Mouse (Mus musculus) embryo, embryonic 10 days (tissue): ENCODE measurements at regions not wholly inside any gene's neighbourhood (a gene's known extent, or its start where the extent isn't known, plus 50 kb on each side); places are given as distances from the start of the nearest gene placed in this dataset.
A peak's percentile ranks its signal among the peaks of the same experiment; 100 is the strongest.

Experiments
- DNase-seq: peaks from one replicate; pipeline ENCODE4 v3.0.0-alpha.2; 2015; ENCODE audit warnings: low spot score

GRCm38 (mm10) chr4:125354742-125355141 lies 135.8 kb upstream of the Grik3 start:
- no peak for DNase-seq

DNA sequence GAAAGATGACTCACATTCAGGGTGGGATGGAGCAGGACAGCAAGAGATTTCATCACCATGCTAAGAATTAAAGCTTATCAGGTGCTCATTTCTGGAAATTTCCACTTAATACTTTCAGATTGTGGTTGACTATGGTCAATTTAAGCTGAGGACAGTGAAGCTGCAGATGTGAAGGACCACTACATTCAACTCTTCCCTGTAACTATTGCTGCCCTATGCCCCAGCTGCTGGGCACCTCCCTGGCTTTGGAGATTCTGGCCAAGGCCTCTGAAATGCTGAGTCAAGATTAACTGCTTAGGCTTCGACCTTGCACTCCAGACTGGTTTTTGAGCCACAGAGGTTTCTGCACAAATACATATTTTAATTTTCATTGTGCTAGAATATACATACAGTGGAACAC lies 140.4 kb upstream of the Grik3 start:
- no peak for DNase-seq

DNA sequence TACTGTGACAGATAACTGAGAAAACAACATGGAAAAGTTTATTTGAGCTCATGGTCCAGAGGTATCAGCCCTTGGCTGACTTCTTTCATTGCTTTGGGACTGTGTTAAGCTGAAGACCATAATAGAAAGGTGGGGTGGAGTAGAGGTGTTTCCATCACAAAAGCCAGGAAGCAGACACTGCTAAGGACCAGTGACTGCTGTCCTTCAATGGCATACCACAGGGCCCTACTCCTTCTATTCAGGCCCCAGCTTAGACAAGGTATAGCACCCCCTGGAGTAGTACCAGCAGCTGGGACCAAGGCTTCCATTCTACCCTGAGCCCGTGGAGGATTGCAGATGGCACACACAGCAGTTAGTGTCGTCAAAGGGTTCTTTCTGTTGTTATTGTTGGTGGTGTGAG lies 151.4 kb upstream of the Grik3 start:
- DNase-seq = no peak

DNA sequence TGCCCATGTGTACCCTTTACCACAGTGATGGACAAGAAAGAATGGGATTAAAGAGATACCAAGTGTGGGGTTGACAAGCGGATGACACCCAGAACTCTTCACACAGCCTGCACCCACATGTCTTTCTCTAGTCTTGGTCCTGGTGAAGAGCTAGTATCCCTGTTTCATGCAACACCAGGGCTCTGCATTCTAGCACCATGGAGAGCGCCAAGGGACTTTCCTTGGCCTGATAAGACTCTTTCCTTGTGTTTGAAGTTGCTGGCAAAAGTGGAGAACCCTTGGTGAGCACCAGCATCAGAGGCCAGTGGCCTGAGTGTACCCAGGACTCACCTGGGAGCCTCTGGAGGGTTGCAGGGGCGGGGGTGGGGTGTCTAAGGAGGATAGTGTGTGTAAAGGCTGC lies 161.7 kb upstream of the Grik3 start:
- peak; percentile 66 for DNase-seq

GRCm38 (mm10) chr4:125324495-125324894 lies 166.0 kb upstream of the Grik3 start:
- DNase-seq = no peak

DNA sequence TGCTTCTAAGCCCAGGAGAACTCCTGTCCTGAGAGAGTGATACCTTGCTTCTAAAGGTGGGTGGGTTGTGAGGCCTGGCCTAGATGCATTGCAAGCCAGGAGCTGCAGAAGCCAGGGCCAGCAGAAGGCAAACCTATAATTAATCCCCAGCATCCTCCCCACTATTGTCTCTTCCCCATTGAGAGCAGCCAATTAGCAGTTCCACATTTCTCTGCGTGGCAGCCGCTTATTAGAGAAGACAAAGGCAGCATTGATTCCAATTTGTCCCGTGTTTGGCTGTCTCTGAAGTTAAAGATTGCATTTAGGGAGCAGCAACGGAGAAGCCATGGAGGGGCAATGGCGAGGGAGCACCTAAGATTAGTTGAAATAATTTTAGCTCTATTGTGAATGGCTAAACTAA lies 171.2 kb upstream of the Grik3 start:
- DNase-seq = no peak

DNA sequence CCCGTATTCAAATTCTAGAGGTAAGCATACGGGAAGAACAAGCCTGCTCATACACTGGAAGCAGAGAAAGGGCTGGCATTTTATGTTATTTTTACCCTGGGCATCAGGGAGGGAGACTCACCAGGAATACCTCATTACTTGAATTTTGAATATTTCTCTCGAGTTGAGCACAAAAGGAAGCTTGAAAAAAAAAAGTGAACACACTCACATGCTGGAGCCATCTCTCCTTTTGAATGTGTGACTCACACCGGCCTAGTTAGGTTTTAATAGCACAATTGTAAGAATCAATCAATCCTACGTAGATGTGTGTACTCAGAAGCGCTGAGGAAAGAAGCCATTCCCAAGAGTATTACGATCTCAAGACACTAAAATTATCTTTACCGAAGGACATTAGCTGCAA lies 172.2 kb upstream of the Grik3 start:
- no peak for DNase-seq

DNA sequence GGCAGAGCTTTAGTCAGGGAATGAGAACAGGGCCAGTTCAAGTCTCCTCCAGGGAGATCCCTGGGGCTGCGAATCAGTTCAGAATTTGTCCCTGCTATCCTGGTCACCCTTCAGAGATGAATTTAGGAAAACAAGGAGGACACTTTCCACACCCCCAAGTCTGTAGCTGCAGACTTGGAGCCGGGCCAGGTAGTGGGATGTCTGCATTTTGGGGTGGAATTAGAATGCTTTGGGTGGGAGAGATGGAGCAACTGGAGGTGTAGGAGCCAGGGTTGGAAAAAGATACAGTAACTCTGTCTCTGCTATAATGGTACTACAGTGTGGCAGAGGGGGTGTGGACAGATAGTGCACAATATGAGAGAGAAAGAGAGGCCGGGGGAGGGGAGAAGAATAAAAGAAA lies 173.6 kb upstream of the Grik3 start:
- no peak for DNase-seq

- peak; percentile 29 for DNase-seq
These were observed 174.7 kb upstream of the Grik3 start for GRCm38 (mm10) chr4:125315818-125316217.

GRCm38 (mm10) chr4:125313892-125314291 lies 176.6 kb upstream of the Grik3 start:
- DNase-seq = no peak

- no peak for DNase-seq
These were observed 177.2 kb upstream of the Grik3 start for GRCm38 (mm10) chr4:125313252-125313651.

- no peak for DNase-seq
These were observed 180.5 kb upstream of the Zc3h12a start for GRCm38 (mm10) chr4:125308171-125308570.

DNA sequence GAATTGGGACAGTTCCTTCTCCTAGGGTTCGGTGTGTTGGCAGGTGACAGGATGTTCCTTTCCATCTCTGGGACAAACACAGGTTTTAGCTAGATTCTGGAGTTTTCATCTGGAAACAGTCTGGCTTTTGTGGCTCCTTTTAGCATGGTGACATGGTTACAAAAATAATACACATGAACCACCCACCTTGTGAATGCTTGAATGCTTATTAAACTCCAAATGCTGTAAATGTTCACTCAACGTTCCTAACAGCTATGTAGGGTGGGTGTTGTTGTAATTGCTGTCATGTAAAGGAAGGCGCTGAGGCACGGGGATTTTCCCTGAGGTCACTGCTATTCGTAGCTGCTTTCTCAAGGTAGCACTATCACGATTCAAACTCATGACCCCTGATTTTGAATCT lies 178.1 kb upstream of the Zc3h12a start:
- DNase-seq = no peak

- DNase-seq = no peak
These were observed 175.0 kb upstream of the Zc3h12a start for GRCm38 (mm10) chr4:125302660-125303059.

DNA sequence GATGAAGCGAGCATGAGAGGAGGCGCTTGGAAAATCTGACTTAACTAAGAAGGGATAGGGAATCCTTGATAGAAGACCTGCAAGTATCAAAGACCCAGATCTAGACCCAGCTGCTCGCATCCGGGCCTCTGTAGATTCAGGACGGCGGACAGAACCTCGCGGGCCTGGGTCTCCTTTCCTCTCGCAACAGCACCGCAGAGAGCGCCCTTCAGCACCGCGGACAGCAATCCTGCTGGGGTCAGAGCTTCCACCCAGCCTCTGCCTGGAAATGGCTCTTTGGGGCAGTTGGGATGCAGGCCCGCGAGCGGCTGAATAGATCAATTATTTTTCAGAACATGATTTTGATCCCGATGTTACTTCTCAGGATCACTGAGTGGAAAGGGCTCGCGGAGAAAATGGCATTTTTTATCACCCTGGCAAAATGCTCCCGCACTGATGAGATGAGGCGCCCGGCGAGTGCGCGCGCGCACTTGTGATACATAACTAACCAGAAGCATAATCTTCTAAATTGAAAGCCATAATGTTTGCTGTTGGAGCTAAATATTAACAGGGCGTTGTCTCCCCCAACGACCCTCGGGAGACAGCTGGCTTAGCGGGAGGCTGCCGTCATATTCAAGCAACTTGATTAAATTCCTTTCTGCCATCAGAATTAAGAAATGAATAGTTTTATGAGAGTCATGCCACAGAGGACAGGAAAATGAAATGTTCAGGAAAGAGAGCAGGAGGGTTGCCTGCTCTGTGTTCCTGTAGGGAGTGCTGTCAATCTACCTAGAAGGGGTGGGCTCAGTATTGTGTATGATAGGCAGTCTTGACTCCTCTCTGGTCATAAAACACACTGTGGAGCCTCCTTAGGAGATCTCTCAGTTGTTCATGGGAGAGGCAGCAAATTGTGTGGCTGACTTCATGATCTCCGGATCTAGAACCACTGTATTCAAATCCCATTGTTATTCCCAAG lies 173.1 kb upstream of the Zc3h12a start:
- DNase-seq = peak; percentile 95

DNA sequence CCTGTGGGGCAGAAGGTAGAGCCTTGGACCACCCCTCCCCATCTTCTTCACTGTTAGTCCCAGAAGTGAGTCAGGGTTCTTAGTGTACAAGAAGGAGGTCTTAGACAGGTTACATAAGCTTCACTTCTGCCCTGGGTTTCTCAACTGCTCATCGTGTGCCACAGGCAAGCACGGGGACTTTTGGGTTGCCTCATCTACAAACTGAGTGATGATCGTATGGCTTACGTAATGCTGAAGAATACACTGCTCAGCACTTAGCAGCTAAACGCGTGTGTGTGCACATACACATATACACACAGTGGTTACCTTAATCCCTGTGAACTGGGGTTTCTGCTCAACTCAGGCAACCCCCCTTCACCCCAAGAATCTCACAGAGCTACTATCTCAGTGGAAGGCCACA lies 163.1 kb upstream of the Zc3h12a start:
- DNase-seq = no peak

- no peak for DNase-seq
These were observed 162.1 kb upstream of the Zc3h12a start for GRCm38 (mm10) chr4:125289709-125290108.

DNA sequence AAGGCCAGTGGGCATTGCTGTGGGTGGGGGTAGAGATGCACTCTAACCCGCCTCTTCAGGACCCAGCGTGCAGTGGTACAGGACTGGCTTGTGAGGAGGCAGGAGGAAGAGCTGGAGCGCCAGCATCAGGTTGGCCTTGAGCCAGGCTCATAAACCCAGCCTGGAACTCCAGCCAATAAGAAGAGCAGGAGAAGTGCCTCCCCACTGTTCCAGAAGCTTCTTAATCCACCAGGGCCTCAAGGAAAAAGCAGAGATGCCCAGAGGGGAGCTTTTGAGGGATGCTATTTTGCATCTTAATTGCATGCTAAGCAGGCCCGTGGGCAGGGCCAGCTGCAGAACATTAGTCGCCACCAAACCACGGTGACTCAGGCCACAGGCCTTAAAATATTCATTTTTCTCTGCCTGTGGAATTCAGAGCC lies 161.4 kb upstream of the Zc3h12a start:
- no peak for DNase-seq

GRCm38 (mm10) chr4:125282974-125283319 lies 155.3 kb upstream of the Zc3h12a start:
- no peak for DNase-seq

DNA sequence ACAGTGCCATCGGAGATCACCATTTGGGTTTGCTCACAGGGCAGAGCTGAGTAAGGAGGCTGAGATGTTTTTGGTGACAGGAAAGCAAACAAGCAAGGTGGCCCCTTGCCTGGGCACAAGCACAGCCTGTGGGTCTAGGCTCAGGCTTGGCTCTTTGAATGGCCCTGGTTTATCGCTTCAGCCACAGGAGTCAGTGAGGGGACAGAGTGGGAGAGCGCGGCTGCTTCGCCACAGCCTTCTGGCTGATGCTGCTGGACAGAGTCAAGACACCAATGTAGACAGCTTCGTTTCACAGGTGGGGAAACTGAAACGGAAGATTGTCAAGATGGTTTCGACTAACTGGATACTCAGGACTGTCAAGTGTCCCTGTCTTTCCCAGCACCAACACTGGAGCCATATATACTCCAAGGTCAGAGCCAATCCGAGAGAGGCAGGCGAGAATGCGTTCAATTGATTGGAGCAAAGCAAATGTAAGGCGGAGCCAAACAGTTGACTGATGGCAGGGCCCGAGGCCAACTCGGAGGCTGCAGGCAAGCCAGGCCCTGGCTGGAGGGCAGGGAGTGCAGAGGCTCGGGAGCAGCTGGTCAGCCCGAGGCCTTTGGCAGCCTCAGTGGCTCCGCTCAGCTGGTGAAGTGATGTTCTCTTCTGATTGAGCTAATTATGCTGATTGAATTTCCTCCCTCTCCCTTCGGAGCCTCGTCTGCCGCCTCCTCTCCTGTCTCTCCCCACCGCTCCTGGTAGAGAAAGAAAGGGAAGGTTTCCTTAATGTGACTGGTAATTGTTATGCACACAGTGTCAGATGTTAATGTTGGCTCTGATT lies 154.7 kb upstream of the Zc3h12a start:
- DNase-seq = peak; percentile 91

GRCm38 (mm10) chr4:125279165-125279564 lies 151.5 kb upstream of the Zc3h12a start:
- DNase-seq = no peak

GRCm38 (mm10) chr4:125276861-125277260 lies 149.2 kb upstream of the Zc3h12a start:
- DNase-seq = no peak

- peak; percentile 9 for DNase-seq
These were observed 147.6 kb upstream of the Zc3h12a start for GRCm38 (mm10) chr4:125275259-125275658.
